Comparison of ENCODE assay signal across 25 mouse cellular contexts in genomic region chr13:38516582-38516981, GRCm38 (mm10).
"Had no signal": no experiment of that assay in that cellular context is flagged by ENCODE, and none has a peak within 500 bp of the region (broad histone marks: within the 10 kb centered on the region; RNA-seq: fewer than 3 reads in every experiment).

No protein-coding gene starts in this region.

- H3K4me3 ChIP-seq: heart, adult 2 months; heart, embryonic 13.5 days; heart, embryonic 15.5 days; hindbrain, embryonic 13.5 days; hindbrain, embryonic 15.5 days; kidney, embryonic 15.5 days; limb, embryonic 10.5 days; limb, embryonic 12.5 days had no signal

- H3K9me3 ChIP-seq: heart, embryonic 13.5 days; heart, embryonic 15.5 days; hindbrain, embryonic 13.5 days; hindbrain, embryonic 15.5 days; kidney, embryonic 15.5 days; limb, embryonic 10.5 days; limb, embryonic 12.5 days had no signal

- H3K27me3 ChIP-seq: heart, embryonic 13.5 days; heart, embryonic 15.5 days; hindbrain, embryonic 13.5 days; hindbrain, embryonic 15.5 days; kidney, embryonic 15.5 days; limb, embryonic 12.5 days had no signal

- H3K27ac ChIP-seq: heart, adult 2 months; heart, embryonic 13.5 days; heart, embryonic 15.5 days; hindbrain, embryonic 13.5 days; hindbrain, embryonic 15.5 days; hindbrain, postnatal 0 days; kidney, embryonic 15.5 days; kidney, postnatal 0 days; limb, embryonic 10.5 days; limb, embryonic 12.5 days had no signal

- ATAC-seq: hindbrain, postnatal 0 days; intestine, embryonic 16.5 days had no signal

- H3K9ac ChIP-seq: heart, embryonic 13.5 days; heart, embryonic 15.5 days; hindbrain, embryonic 13.5 days; hindbrain, embryonic 15.5 days; kidney, embryonic 15.5 days; limb, embryonic 12.5 days had no signal

- H3K4me2 ChIP-seq: heart, embryonic 11.5 days; heart, embryonic 13.5 days; heart, embryonic 15.5 days; hindbrain, embryonic 13.5 days; hindbrain, embryonic 15.5 days; kidney, embryonic 15.5 days; limb, embryonic 12.5 days had no signal

- DNase-seq: gastrocnemius, postnatal 14 days; gastrocnemius, postnatal 36 days; heart, adult 11 months; heart, adult 2 months; heart, postnatal 14 days; heart, postnatal 36 days; kidney, adult 11 months; kidney, adult 2 months; kidney, adult 9 months; kidney, postnatal 14 days; kidney, postnatal 36 days; layer of hippocampus, adult 9-11 months; layer of hippocampus, postnatal 36 days; liver had no signal

- H3K4me1 ChIP-seq: heart, embryonic 15.5 days; hindbrain, embryonic 13.5 days; hindbrain, embryonic 15.5 days; limb, embryonic 10.5 days; limb, embryonic 12.5 days had no signal
